Mouse (Mus musculus) thymus, adult 2 months (tissue): Measurements from ENCODE around the gene Hemgn.

ENCODE experiments used
- CTCF ChIP-seq: fragments of 200-500 bp; IDR thresholded peaks from 2 replicates; pipeline ENCODE4 v1.5.1; 2012; ENCODE audit warnings: mild to moderate bottlenecking, control low read depth, low read length, moderate library complexity, borderline replicate concordance; ENCODE audit not compliant: control insufficient read depth, poor library complexity, insufficient read depth; ENCODE audit errors: extremely low read depth
- POLR2A ChIP-seq: fragments of 200-500 bp; IDR thresholded peaks from 2 replicates; pipeline ENCODE4 v1.6.1; 2012; ENCODE audit warnings: mild to moderate bottlenecking, low read length, control low read depth, moderate library complexity; ENCODE audit not compliant: control insufficient read depth, poor library complexity, insufficient read depth; ENCODE audit errors: extremely low read depth

DNA sequence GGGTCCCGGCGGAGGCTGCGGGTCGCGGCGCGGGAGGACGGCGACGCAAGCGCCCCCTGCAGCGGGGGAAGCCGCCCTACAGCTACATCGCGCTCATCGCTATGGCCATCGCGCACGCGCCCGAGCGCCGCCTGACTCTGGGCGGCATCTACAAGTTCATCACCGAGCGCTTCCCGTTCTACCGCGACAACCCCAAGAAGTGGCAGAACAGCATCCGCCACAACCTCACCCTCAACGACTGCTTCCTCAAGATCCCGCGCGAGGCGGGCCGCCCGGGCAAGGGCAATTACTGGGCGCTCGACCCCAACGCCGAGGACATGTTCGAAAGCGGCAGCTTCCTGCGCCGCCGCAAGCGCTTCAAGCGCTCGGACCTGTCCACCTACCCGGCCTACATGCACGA, 69.0 kb downstream of the Hemgn start:
- TF ChIP-seq POLR2A (no peak), CTCF (no peak)
